Mouse (Mus musculus) left cerebral cortex, adult 9 months (tissue): ENCODE measurements at regions not wholly inside any gene's neighbourhood (a gene's known extent, or its start where the extent isn't known, plus 50 kb on each side); places are given as distances from the start of the nearest gene placed in this dataset.
A peak's percentile ranks its signal among the peaks of the same experiment; 100 is the strongest.

Experiments used
- DNase-seq, 2 experiments: peaks; one replicate each; pipeline ENCODE4 v3.0.0; 2022; ENCODE audit warnings: low spot score in 2 of 2

GRCm38 (mm10) chr2:43437251-43437650 is 117.9 kb upstream of the Kynu start:
- no peak for DNase-seq

DNA sequence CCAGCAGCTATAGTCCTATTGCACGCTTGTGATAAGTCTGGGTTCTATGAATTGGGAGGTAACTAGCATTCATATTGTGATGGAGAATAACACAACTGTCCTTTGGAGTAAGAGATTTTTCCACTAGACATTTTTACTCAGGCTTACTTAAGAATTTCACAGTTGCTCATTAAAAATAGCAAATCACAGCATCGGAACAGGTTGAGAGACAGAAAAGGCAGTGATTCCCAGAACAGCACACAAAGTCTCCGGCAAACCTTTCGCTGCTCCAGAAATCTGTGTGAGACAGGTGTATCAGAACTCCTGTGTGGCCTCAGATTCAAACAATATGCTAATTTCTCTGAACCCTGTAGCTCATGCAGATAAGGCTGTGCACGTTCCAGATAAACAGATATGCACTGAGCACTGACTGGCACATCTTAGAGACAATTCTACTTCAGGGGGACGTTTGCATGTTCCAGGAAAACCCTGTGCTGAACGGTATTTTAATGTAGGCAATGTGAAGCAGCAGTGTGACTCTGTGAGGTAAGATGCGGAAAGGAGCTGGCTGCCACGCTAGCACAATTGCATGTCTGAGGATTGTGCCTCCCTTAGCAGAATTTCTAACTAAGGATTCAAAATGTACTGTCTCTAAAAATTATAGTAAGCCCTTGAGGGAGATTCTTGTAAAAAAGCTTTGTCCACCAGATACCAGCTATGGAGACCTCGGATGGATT is 99.8 kb upstream of the Kynu start:
- DNase-seq = peak in 1 of 2 experiments; percentile 9

DNA sequence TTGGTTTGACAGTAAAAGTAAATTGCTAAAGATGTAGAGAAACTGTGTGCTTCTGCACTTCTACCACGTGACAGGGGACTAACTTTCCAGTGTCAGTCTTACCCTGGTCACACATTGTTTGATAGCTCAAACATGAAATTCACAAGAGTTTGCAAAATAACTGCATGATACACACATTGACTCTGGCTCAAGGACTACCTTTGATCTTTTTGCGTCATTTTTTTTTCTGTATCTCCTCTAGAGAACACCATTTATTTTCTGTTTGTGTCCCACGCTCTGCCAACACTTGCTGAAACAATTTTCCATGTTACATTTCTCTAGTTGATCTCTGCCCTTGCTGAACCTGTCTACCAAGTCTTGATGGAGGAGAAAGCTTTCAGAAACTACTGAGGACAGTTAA is 86.0 kb upstream of the Kynu start:
- DNase-seq = no peak

DNA sequence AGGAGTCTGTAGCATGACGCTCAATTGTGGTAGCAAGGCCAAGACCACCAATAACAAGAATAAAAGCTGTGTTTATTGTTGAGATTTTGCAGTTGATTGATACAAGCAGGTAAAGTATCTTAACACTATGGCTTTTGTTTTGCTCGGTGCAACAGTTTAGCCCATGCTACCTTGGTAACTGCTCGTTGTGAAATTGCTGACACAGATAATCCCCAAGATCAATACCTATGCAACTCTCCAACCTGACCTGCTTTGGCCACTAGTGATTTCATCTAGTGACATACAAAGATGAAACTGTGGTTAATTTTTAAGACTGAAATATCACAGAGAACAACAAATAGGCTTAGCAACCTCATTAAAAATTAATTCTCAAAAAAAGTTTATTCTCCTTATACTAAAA is 85.2 kb upstream of the Kynu start:
- DNase-seq = no peak

DNA sequence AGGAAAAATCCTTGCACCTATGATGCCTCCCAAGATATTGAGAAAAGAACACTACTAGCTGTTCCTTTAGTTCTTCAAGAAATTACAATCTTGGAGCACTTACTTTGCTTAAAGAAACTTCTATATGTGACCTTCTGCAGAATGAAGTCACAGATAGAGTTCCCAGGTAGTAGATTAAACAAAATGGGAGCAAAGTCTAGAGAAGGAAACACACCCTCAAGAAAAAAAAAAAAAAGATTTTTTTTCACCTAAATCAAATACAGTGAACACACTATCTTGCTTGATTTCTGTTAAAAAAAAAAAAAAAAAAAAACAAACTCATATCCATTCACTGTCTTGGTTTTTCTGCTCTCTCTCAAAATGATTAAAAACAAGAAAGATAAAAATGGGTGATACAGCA is 76.6 kb upstream of the Kynu start:
- no peak for DNase-seq

GRCm38 (mm10) chr2:43479871-43480270 is 75.3 kb upstream of the Kynu start:
- DNase-seq = no peak
